In the genomic region with DNA sequence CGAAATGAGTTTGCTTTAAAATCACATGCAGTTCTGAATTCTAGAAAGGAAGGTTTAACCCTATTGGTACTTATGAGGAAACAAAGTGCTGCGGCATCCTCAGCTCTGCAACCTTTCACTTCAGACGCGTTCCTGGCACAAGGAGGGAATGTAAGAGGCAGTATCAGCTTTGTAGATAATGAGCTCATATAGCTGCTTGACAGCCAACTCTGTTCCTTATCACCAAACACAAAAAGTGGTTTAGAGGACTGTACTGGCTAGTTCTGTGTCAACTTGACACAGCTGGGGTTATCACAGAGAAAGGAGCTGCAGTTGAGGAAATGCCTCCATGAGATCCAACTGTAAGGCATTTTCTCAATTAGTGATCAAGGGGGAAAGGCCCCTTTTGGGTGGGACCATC, we compare ENCODE assay signal across 7 mouse cellular contexts. TPM values are rescaled to one million over a fixed set of nuclear protein-coding genes. Genes with fewer than 3 reads are reported as not detected.
DNase-seq lines count a peak whose midpoint lies in the region; ATAC-seq and TF ChIP-seq lines count a peak whose summit lies in the region.
"Not testable (repeated sequence)": the region's sequence is repeated elsewhere in the genome, so short reads cannot be mapped to it uniquely, and the experiment has no call there.

No protein-coding gene starts in this region.

- H3K4me1 ChIP-seq in heart, embryonic 11.5 days (ENCODE audit: control insufficient read depth, insufficient read depth, low read length): peaks cover 11% of the 10 kb centered on the region
- peaks cover 29% of the 10 kb centered on the region for H3K4me1 ChIP-seq in heart, embryonic 15.5 days (replicated peaks)
- H3K4me1 ChIP-seq in liver, embryonic 13.5 days (replicated peaks): peaks cover 13% of the 10 kb centered on the region
- not testable (repeated sequence) for H3K4me1 ChIP-seq in liver, postnatal 0 days (ENCODE audit: insufficient read depth)

- not testable (repeated sequence) for H3K36me3 ChIP-seq in heart, embryonic 11.5 days (ENCODE audit: control insufficient read depth, insufficient read depth, low read length); liver, embryonic 13.5 days
- H3K36me3 ChIP-seq in heart, embryonic 15.5 days: peaks cover 12% of the 10 kb centered on the region
- peaks cover 15% of the 10 kb centered on the region for H3K36me3 ChIP-seq in liver, postnatal 0 days (replicated peaks; ENCODE audit: insufficient read depth, low read length)

- peak; percentile 73 for TF ChIP-seq EP300 in liver, postnatal 0 days (IDR thresholded peaks at IDR 0.05; ENCODE audit: low read depth)

- 23% methylated on average over 4 of the region's 4 CpGs for WGBS in heart, embryonic 11.5 days (ENCODE audit: insufficient replicate concordance)
- 17% methylated on average over 4 of the region's 4 CpGs for WGBS in heart, embryonic 15.5 days
- 21% methylated on average over 4 of the region's 4 CpGs for WGBS in liver, embryonic 13.5 days (ENCODE audit: insufficient replicate concordance)
- 49% methylated on average over 4 of the region's 4 CpGs for WGBS in liver, postnatal 0 days (ENCODE audit: insufficient replicate concordance)

- peak; percentile 81 for ATAC-seq in erythroid progenitor cell, adult 5-6 weeks (replicated peaks; ENCODE audit: low FRiP score, poor library complexity, severe bottlenecking)
- ATAC-seq in heart, embryonic 11.5 days (replicated peaks; ENCODE audit: insufficient number of reproducible peaks, low FRiP score, low TSS enrichment): 0 out of 2 replicates have a peak, but pooled peaks have one; percentile 42
- peak; percentile 81; the same call in 1 of the 2 replicates for ATAC-seq in heart, embryonic 15.5 days (replicated peaks; ENCODE audit: insufficient number of reproducible peaks, insufficient read depth, low FRiP score, low read depth)
- peak; percentile 98 for ATAC-seq in liver, embryonic 13.5 days (ENCODE audit: low read depth)
- peak; percentile 76 for ATAC-seq in liver, postnatal 0 days

- H3K27me3 ChIP-seq in heart, embryonic 11.5 days (ENCODE audit: control insufficient read depth, insufficient read depth, low read length); heart, embryonic 15.5 days; liver, embryonic 13.5 days; liver, postnatal 0 days (ENCODE audit: insufficient read depth, low read length): not testable (repeated sequence)

- not testable (repeated sequence) for H3K4me2 ChIP-seq in heart, embryonic 11.5 days
- H3K4me2 ChIP-seq in heart, embryonic 15.5 days: peak overlapping the region; percentile 24; the same call in 1 of the 2 replicates
- peak overlapping the region; percentile 37 for H3K4me2 ChIP-seq in liver, embryonic 13.5 days
- peak overlapping the region; percentile 29; the same call in 1 of the 2 replicates for H3K4me2 ChIP-seq in liver, postnatal 0 days (ENCODE audit: low read depth, low read length)

- peak; percentile 47 for DNase-seq in c-Kit-positive CD71-positive TER-119-negative erythroid progenitor cells, embryonic 14.5 days (ENCODE audit: low read depth)
- peak; percentile 30 for DNase-seq in heart, postnatal 4 days
- peak; percentile 18 for DNase-seq in liver, embryonic 13.5 days
- DNase-seq in liver, postnatal 0 days: not testable (repeated sequence)

- not testable (repeated sequence) for TF ChIP-seq CTCF in liver, postnatal 0 days (IDR thresholded peaks at IDR 0.05; ENCODE audit: low read depth)

- H3K9me3 ChIP-seq in heart, embryonic 11.5 days (replicated peaks; ENCODE audit: control insufficient read depth, low read length); heart, embryonic 15.5 days (replicated peaks); liver, embryonic 13.5 days (replicated peaks); liver, postnatal 0 days (ENCODE audit: low read length): not testable (repeated sequence)

- not testable (repeated sequence) for H3K4me3 ChIP-seq in heart, embryonic 11.5 days (ENCODE audit: low read depth, low read length); heart, embryonic 15.5 days; liver, embryonic 13.5 days (replicated peaks); liver, postnatal 0 days (ENCODE audit: low read depth, low read length)

- not testable (repeated sequence) for H3K9ac ChIP-seq in heart, embryonic 11.5 days (ENCODE audit: low read depth, low read length); heart, embryonic 15.5 days; liver, embryonic 13.5 days; liver, postnatal 0 days (replicated peaks)

- H3K27ac ChIP-seq in heart, embryonic 11.5 days (ENCODE audit: low read depth, low read length); liver, postnatal 0 days (ENCODE audit: low read depth): not testable (repeated sequence)
- peak overlapping the region; percentile 62 for H3K27ac ChIP-seq in heart, embryonic 15.5 days
- H3K27ac ChIP-seq in liver, embryonic 13.5 days: peak overlapping the region; percentile 77

RNA-seq across cellular contexts. Expression of a gene that starts 48.1 kb away (rescaled TPM):
- total RNA-seq in erythroid progenitor cell, adult 5-6 weeks (2015; ENCODE audit: low replicate concordance): 1.8 TPM in 1 of 2 replicates, not detected in the other
- 1.3 and 2.3 TPM in 2 replicates for total RNA-seq in erythroid progenitor cell, adult 5-6 weeks (2017; ENCODE audit: low replicate concordance)
- polyA plus RNA-seq in heart, embryonic 11.5 days (2014; fragmentation: Nextera tagmentation; extraction: Ambion mirVana): 7.8 and 11.3 TPM in 2 replicates
- polyA plus RNA-seq in heart, embryonic 15.5 days (2015; fragmentation: Nextera tagmentation; extraction: Ambion mirVana): 14.2 and 16.8 TPM in 2 replicates
- 10 to 100 TPM; 14.2 to 14.4 TPM for total RNA-seq in heart, postnatal 4 days (2021)
- polyA plus RNA-seq in liver, embryonic 13.5 days (2015; fragmentation: Nextera tagmentation; extraction: Ambion mirVana): 2.9 and 3.7 TPM in 2 replicates
- polyA plus RNA-seq in liver, postnatal 0 days (2015; fragmentation: Nextera tagmentation; extraction: Ambion mirVana): 3.6 and 4.2 TPM in 2 replicates

Comparison
In these comparisons a context has a peak if more than half of its experiments do, and no peak if none do; other contexts are left out.
1. ATAC-seq: peak in every context shown above with its lines; median percentile 98 in liver, embryonic 13.5 days; 81 in erythroid progenitor cell, adult 5-6 weeks; 81 in heart, embryonic 15.5 days; 76 in liver, postnatal 0 days; 42 in heart, embryonic 11.5 days.